ENCODE assay signal across 11 mouse cellular contexts in the genomic region with DNA sequence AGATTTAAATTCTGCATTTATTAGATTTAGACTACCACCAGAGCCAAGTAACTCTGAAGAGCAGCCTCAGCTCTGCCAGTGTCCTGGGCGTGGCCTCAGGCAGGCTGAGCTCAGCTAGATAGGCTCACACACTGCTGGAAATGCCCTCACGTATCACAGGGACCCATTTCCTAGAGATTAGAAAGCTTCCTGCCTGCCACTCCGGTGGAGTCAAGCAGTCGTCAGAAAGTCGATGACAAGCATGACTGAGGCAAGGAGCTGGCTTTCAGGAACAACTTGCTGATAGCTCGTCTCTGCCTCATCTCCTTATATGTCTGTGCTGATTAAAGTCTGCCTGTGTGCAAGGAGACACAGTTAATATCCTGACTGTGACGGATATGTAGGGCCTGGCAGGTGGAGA. TPM values are rescaled to one million over a fixed set of nuclear protein-coding genes. Genes with fewer than 3 reads are reported as not detected.
DNase-seq lines count a peak whose midpoint lies in the region; ATAC-seq and TF ChIP-seq lines count a peak whose summit lies in the region.
"Had no signal": no experiment of that assay in that cellular context is flagged by ENCODE, and none has a peak within 500 bp of the region (broad histone marks: within the 10 kb centered on the region; RNA-seq: fewer than 3 reads in every experiment).

No protein-coding gene starts in this region.

- no peak overlapping the region for H3K27ac ChIP-seq in lung, embryonic 16.5 days (ENCODE audit: low read length)
- peak overlapping the region; percentile 86 for H3K27ac ChIP-seq in liver, embryonic 15.5 days (replicated peaks)
- no peak overlapping the region for H3K27ac ChIP-seq in stomach, postnatal 0 days (replicated peaks)
- H3K27ac ChIP-seq: neural tube, embryonic 13.5 days had no signal

- no peak overlapping the region for H3K9ac ChIP-seq in lung, embryonic 16.5 days (ENCODE audit: low read length)
- H3K9ac ChIP-seq in liver, embryonic 15.5 days = no peak overlapping the region; the same call in 1 of the 2 replicates
- no peak overlapping the region for H3K9ac ChIP-seq in stomach, postnatal 0 days (ENCODE audit: low read length)
- H3K9ac ChIP-seq: neural tube, embryonic 13.5 days had no signal

- peak overlapping the region; percentile 11; the same call in 1 of the 2 replicates for H3K4me2 ChIP-seq in lung, embryonic 16.5 days (ENCODE audit: low read depth, low read length)
- H3K4me2 ChIP-seq in liver, embryonic 15.5 days = peak overlapping the region; percentile 63
- no peak overlapping the region for H3K4me2 ChIP-seq in stomach, postnatal 0 days (replicated peaks; ENCODE audit: low read depth)
- H3K4me2 ChIP-seq: neural tube, embryonic 13.5 days had no signal

- no peak for TF ChIP-seq EP300 in stomach, postnatal 0 days (optimal IDR thresholded peaks at IDR 0.05)

- H3K36me3 ChIP-seq in lung, embryonic 16.5 days (ENCODE audit: control insufficient read depth, insufficient read depth, low read length) = no peaks in the 10 kb centered on the region
- H3K36me3 ChIP-seq in erythroblast, embryonic 14.5 days (ENCODE audit: control insufficient read depth) = no peaks in the 10 kb centered on the region
- H3K36me3 ChIP-seq in liver, embryonic 15.5 days (replicated peaks) = no peaks in the 10 kb centered on the region
- H3K36me3 ChIP-seq in stomach, postnatal 0 days (ENCODE audit: control insufficient read depth, insufficient read depth, low read length) = no peaks in the 10 kb centered on the region
- H3K36me3 ChIP-seq: neural tube, embryonic 13.5 days had no signal

- peak; percentile 46 for ATAC-seq in lung, embryonic 16.5 days (ENCODE audit: low read depth)
- ATAC-seq in liver, embryonic 15.5 days (ENCODE audit: insufficient read depth) = peak; percentile 97
- 0 out of 2 replicates have a peak, but pooled peaks have one; percentile 63 for ATAC-seq in stomach, postnatal 0 days (ENCODE audit: low FRiP score, low TSS enrichment)

- H3K4me1 ChIP-seq in lung, embryonic 16.5 days (replicated peaks; ENCODE audit: control insufficient read depth, insufficient read depth, low read length) = peaks cover 15% of the 10 kb centered on the region
- H3K4me1 ChIP-seq in erythroblast, embryonic 14.5 days (ENCODE audit: control insufficient read depth) = peaks cover 47% of the 10 kb centered on the region
- peaks cover 39% of the 10 kb centered on the region for H3K4me1 ChIP-seq in liver, embryonic 15.5 days (replicated peaks)
- no peaks in the 10 kb centered on the region; the same call in 1 of the 2 replicates for H3K4me1 ChIP-seq in stomach, postnatal 0 days (replicated peaks; ENCODE audit: control insufficient read depth, insufficient read depth)
- H3K4me1 ChIP-seq: neural tube, embryonic 13.5 days had no signal

- no peaks in the 10 kb centered on the region for H3K27me3 ChIP-seq in lung, embryonic 16.5 days (ENCODE audit: control insufficient read depth, insufficient read depth, low read depth, low read length)
- no peaks in the 10 kb centered on the region for H3K27me3 ChIP-seq in erythroblast, embryonic 14.5 days (ENCODE audit: control insufficient read depth)
- no peaks in the 10 kb centered on the region for H3K27me3 ChIP-seq in liver, embryonic 15.5 days
- H3K27me3 ChIP-seq in stomach, postnatal 0 days (ENCODE audit: control insufficient read depth, insufficient read depth, low read length) = no peaks in the 10 kb centered on the region
- H3K27me3 ChIP-seq: neural tube, embryonic 13.5 days had no signal

- H3K9me3 ChIP-seq in lung, embryonic 16.5 days (ENCODE audit: control insufficient read depth, low read length) = no peaks in the 10 kb centered on the region
- H3K9me3 ChIP-seq in erythroblast, embryonic 14.5 days (ENCODE audit: control insufficient read depth, low read length) = no peaks in the 10 kb centered on the region
- H3K9me3 ChIP-seq in liver, embryonic 15.5 days (replicated peaks) = no peaks in the 10 kb centered on the region
- no peaks in the 10 kb centered on the region for H3K9me3 ChIP-seq in stomach, postnatal 0 days (ENCODE audit: control insufficient read depth, low read length)
- H3K9me3 ChIP-seq: neural tube, embryonic 13.5 days had no signal

- no peak overlapping the region for H3K4me3 ChIP-seq in lung, embryonic 16.5 days (ENCODE audit: low read length)
- peak overlapping the region; percentile 49 for H3K4me3 ChIP-seq in erythroblast, embryonic 14.5 days (replicated peaks)
- H3K4me3 ChIP-seq in liver, embryonic 15.5 days (replicated peaks) = peak overlapping the region; percentile 22
- no peak overlapping the region for H3K4me3 ChIP-seq in stomach, postnatal 0 days (ENCODE audit: low read depth, low read length)
- H3K4me3 ChIP-seq: neural tube, embryonic 13.5 days had no signal

- no peak for TF ChIP-seq CTCF in stomach, postnatal 0 days (IDR thresholded peaks at IDR 0.05; ENCODE audit: low read depth)

- no peak for DNase-seq in lung, postnatal 14 days
- no peak for DNase-seq in stomach, postnatal 0 days (ENCODE audit: low spot score)
- DNase-seq in thymus, postnatal 0 days (ENCODE audit: low spot score) = no peak
- DNase-seq in thymus, postnatal 25 days = no peak
- DNase-seq: adrenal gland, adult 2 months; cerebellum, postnatal 25 days; thymus, postnatal 14 days had no signal

- 31% methylated on average over 7 of the region's 7 CpGs for WGBS in lung, embryonic 16.5 days
- 6% methylated on average over 7 of the region's 7 CpGs for WGBS in liver, embryonic 15.5 days (ENCODE audit: insufficient replicate concordance)
- WGBS in stomach, postnatal 0 days = 39% methylated on average over 7 of the region's 7 CpGs

RNA-seq across cellular contexts. Expression of gene Zdhhc23, which starts 38.8 kb away (rescaled TPM):
- 1.6 and 1.8 TPM in 2 replicates for polyA plus RNA-seq in lung, embryonic 16.5 days (2015; fragmentation: Nextera tagmentation; extraction: Ambion mirVana)
- polyA plus RNA-seq in erythroblast, embryonic 14.5 days (2012) = 0.01 TPM in 1 of 2 replicates, not detected in the other
- 0.18 and 0.20 TPM in 2 replicates for polyA plus RNA-seq in liver, embryonic 15.5 days (2015; fragmentation: Nextera tagmentation; extraction: Ambion mirVana)
- 2.4 and 2.5 TPM in 2 replicates for polyA plus RNA-seq in stomach, postnatal 0 days (2015; fragmentation: Nextera tagmentation; extraction: Ambion mirVana)
- 1.7 and 2.8 TPM in 2 replicates for polyA plus RNA-seq in thymus, postnatal 0 days (2015; fragmentation: Nextera tagmentation; extraction: Ambion mirVana)

RNA-seq across cellular contexts. Expression of gene Gramd1c, which starts 44.8 kb away (rescaled TPM):
- 10.0 and 10.6 TPM in 2 replicates for polyA plus RNA-seq in lung, embryonic 16.5 days (2015; fragmentation: Nextera tagmentation; extraction: Ambion mirVana)
- polyA plus RNA-seq in erythroblast, embryonic 14.5 days (2012) = not detected in 2 replicates
- 2.8 and 2.9 TPM in 2 replicates for polyA plus RNA-seq in liver, embryonic 15.5 days (2015; fragmentation: Nextera tagmentation; extraction: Ambion mirVana)
- polyA plus RNA-seq in stomach, postnatal 0 days (2015; fragmentation: Nextera tagmentation; extraction: Ambion mirVana) = 15.8 and 16.0 TPM in 2 replicates
- polyA plus RNA-seq in thymus, postnatal 0 days (2015; fragmentation: Nextera tagmentation; extraction: Ambion mirVana) = 2.7 and 3.2 TPM in 2 replicates

Comparison
In these comparisons a context has a peak if more than half of its experiments do, and no peak if none do; other contexts are left out.
1. ATAC-seq: peak in every context shown above with its lines; median percentile 97 in liver, embryonic 15.5 days; 63 in stomach, postnatal 0 days; 46 in lung, embryonic 16.5 days.
2. H3K4me3 ChIP-seq: peak in erythroblast, embryonic 14.5 days (single experiment) and liver, embryonic 15.5 days (single experiment); none in lung, embryonic 16.5 days (single experiment) and stomach, postnatal 0 days (single experiment).